Mouse (Mus musculus) testis, adult 2 months (tissue): ENCODE results near the gene Nans.

ENCODE experiments used
- CTCF ChIP-seq: fragments of 200-500 bp; IDR thresholded peaks from 2 replicates; pipeline ENCODE4 v1.5.1; 2012; ENCODE audit warnings: low read depth, mild to moderate bottlenecking, inconsistent platforms, low read length, moderate library complexity; ENCODE audit not compliant: control insufficient read depth, insufficient read depth, insufficient replicate concordance
- POLR2A ChIP-seq: fragments of 200-500 bp; IDR thresholded peaks from 2 replicates; pipeline ENCODE4 v1.6.1; 2012; ENCODE audit warnings: low read depth, mild to moderate bottlenecking, inconsistent platforms, low read length, moderate library complexity; ENCODE audit not compliant: control insufficient read depth

- no peak for TF ChIP-seq POLR2A
- no peak for TF ChIP-seq CTCF
These were observed 39.0 kb upstream of the Nans start for GRCm38 (mm10) chr4:46450020-46450518.
